Mouse (Mus musculus): ENCODE measurements around the gene Rrp1b. TPM values are rescaled to one million over a fixed set of nuclear protein-coding genes. Genes with fewer than 3 reads are reported as not detected.

The Rrp1b gene
- 51.2 and 76.6 TPM in 2 replicates for polyA plus RNA-seq (2016; fragmentation: Nextera tagmentation; extraction: Ambion mirVana)

GRCm38 (mm10) chr17:32035609-32036508, at the start of gene Rrp1b, which contains the start of gene Hsf2bp:
TSS of gene Rrp1b (plus strand) at chr17:32036100.
TSS of gene Hsf2bp (minus strand) at chr17:32036349.
- Histone ChIP-seq H3K27ac (peak within 1 kb of the TSS; percentile 93), H3K4me3 (peak within 1 kb of the TSS; percentile 93), H3K9me3 (no peaks in the 10 kb centered on the region), H3K27me3 (ENCODE audit: insufficient read depth, poor library complexity, severe bottlenecking) (no peaks in the 10 kb centered on the region), H3K36me3 (peaks cover 2% of the 10 kb centered on the region; the same call in 1 of the 2 replicates), H3K4me1 (peaks cover 28% of the 10 kb centered on the region)
- WGBS: 6% methylated on average over 52 of the region's 52 CpGs
- peak; percentile 88 for DNase-seq (ENCODE audit: low spot score)

- H3K36me3 ChIP-seq: no peaks in the 10 kb centered on the region
- no peak overlapping the region for H3K27ac ChIP-seq
- DNase-seq (ENCODE audit: low spot score): no peak
- peaks cover 26% of the 10 kb centered on the region for H3K4me1 ChIP-seq
- no peaks in the 10 kb centered on the region for H3K9me3 ChIP-seq
- WGBS: 90% methylated on average over 1 of the region's 1 CpGs
- no peaks in the 10 kb centered on the region for H3K27me3 ChIP-seq (ENCODE audit: insufficient read depth, poor library complexity, severe bottlenecking)
- H3K4me3 ChIP-seq: no peak overlapping the region
Observed at GRCm38 (mm10) chr17:31986915-31987314, 49.0 kb upstream of the Rrp1b start.

GRCm38 (mm10) chr17:31989035-31989434, 46.9 kb upstream of the Rrp1b start:
- no peak for DNase-seq (ENCODE audit: low spot score)
- H3K4me3 ChIP-seq: no peak overlapping the region
- no peak overlapping the region for H3K27ac ChIP-seq
- WGBS: 74% methylated on average over 2 of the region's 2 CpGs
- 0 out of 2 replicates have a peak, but pooled peaks cover 10% of the 10 kb centered on the region for H3K4me1 ChIP-seq
- H3K36me3 ChIP-seq: no peaks in the 10 kb centered on the region
- no peaks in the 10 kb centered on the region for H3K9me3 ChIP-seq
- H3K27me3 ChIP-seq (ENCODE audit: insufficient read depth, poor library complexity, severe bottlenecking): no peaks in the 10 kb centered on the region

GRCm38 (mm10) chr17:31992004-31992403, 43.9 kb upstream of the Rrp1b start:
- no peaks in the 10 kb centered on the region for H3K9me3 ChIP-seq
- H3K27me3 ChIP-seq (ENCODE audit: insufficient read depth, poor library complexity, severe bottlenecking): no peaks in the 10 kb centered on the region
- DNase-seq (ENCODE audit: low spot score): no peak
- WGBS: 63% methylated on average over 2 of the region's 2 CpGs
- H3K4me3 ChIP-seq: no peak overlapping the region
- H3K36me3 ChIP-seq: no peaks in the 10 kb centered on the region
- H3K27ac ChIP-seq: no peak overlapping the region
- H3K4me1 ChIP-seq: peaks cover 14% of the 10 kb centered on the region; the same call in 1 of the 2 replicates

GRCm38 (mm10) chr17:31993354-31993753, 42.5 kb upstream of the Rrp1b start:
- no peak overlapping the region for H3K4me3 ChIP-seq
- H3K9me3 ChIP-seq: no peaks in the 10 kb centered on the region
- peaks cover 14% of the 10 kb centered on the region; the same call in 1 of the 2 replicates for H3K4me1 ChIP-seq
- no peaks in the 10 kb centered on the region for H3K27me3 ChIP-seq (ENCODE audit: insufficient read depth, poor library complexity, severe bottlenecking)
- H3K36me3 ChIP-seq: no peaks in the 10 kb centered on the region
- WGBS: 65% methylated on average over 1 of the region's 1 CpGs
- H3K27ac ChIP-seq: no peak overlapping the region
- DNase-seq (ENCODE audit: low spot score): no peak

- no peaks in the 10 kb centered on the region for H3K9me3 ChIP-seq
- H3K27ac ChIP-seq: no peak overlapping the region
- H3K4me1 ChIP-seq: peaks cover 9% of the 10 kb centered on the region; the same call in 1 of the 2 replicates
- H3K27me3 ChIP-seq (ENCODE audit: insufficient read depth, poor library complexity, severe bottlenecking): no peaks in the 10 kb centered on the region
- no peaks in the 10 kb centered on the region for H3K36me3 ChIP-seq
- DNase-seq (ENCODE audit: low spot score): no peak
- no peak overlapping the region for H3K4me3 ChIP-seq
Observed at GRCm38 (mm10) chr17:31994132-31994531, 41.8 kb upstream of the Rrp1b start.

- no peak for DNase-seq (ENCODE audit: low spot score)
- WGBS: 65% methylated on average over 2 of the region's 2 CpGs
- H3K27ac ChIP-seq: no peak overlapping the region
Observed at GRCm38 (mm10) chr17:31995784-31996183, 40.1 kb upstream of the Rrp1b start.

GRCm38 (mm10) chr17:31996331-31996730, 39.6 kb upstream of the Rrp1b start:
- Histone ChIP-seq H3K27ac (no peak overlapping the region), H3K4me3 (no peak overlapping the region), H3K27me3 (ENCODE audit: insufficient read depth, poor library complexity, severe bottlenecking) (no peaks in the 10 kb centered on the region), H3K4me1 (peaks cover 9% of the 10 kb centered on the region; the same call in 1 of the 2 replicates), H3K36me3 (no peaks in the 10 kb centered on the region), H3K9me3 (no peaks in the 10 kb centered on the region)
- 68% methylated on average over 4 of the region's 4 CpGs for WGBS
- DNase-seq (ENCODE audit: low spot score): no peak

More at GRCm38 (mm10) chr17:31995784-31996183, 40.1 kb upstream of the Rrp1b start:
- Histone ChIP-seq H3K4me1 (peaks cover 9% of the 10 kb centered on the region; the same call in 1 of the 2 replicates), H3K4me3 (no peak overlapping the region), H3K36me3 (no peaks in the 10 kb centered on the region), H3K9me3 (no peaks in the 10 kb centered on the region), H3K27me3 (ENCODE audit: insufficient read depth, poor library complexity, severe bottlenecking) (no peaks in the 10 kb centered on the region)

- H3K27me3 ChIP-seq (ENCODE audit: insufficient read depth, poor library complexity, severe bottlenecking): no peaks in the 10 kb centered on the region
- H3K36me3 ChIP-seq: no peaks in the 10 kb centered on the region
- no peak overlapping the region for H3K4me3 ChIP-seq
- H3K4me1 ChIP-seq: peaks cover 5% of the 10 kb centered on the region; the same call in 1 of the 2 replicates
- no peak overlapping the region for H3K27ac ChIP-seq
- no peak for DNase-seq (ENCODE audit: low spot score)
- H3K9me3 ChIP-seq: no peaks in the 10 kb centered on the region
- WGBS: 83% methylated on average over 1 of the region's 1 CpGs
Observed at GRCm38 (mm10) chr17:31998351-31998750, 37.5 kb upstream of the Rrp1b start.

GRCm38 (mm10) chr17:32003251-32003650, 32.6 kb upstream of the Rrp1b start:
- 85% methylated on average over 3 of the region's 3 CpGs for WGBS
- Histone ChIP-seq H3K27me3 (ENCODE audit: insufficient read depth, poor library complexity, severe bottlenecking) (no peaks in the 10 kb centered on the region), H3K9me3 (no peaks in the 10 kb centered on the region), H3K4me3 (no peak overlapping the region), H3K4me1 (no peaks in the 10 kb centered on the region), H3K27ac (no peak overlapping the region), H3K36me3 (no peaks in the 10 kb centered on the region)
- no peak for DNase-seq (ENCODE audit: low spot score)

GRCm38 (mm10) chr17:32006800-32007199, 29.1 kb upstream of the Rrp1b start:
- peaks cover 4% of the 10 kb centered on the region for H3K4me1 ChIP-seq
- no peaks in the 10 kb centered on the region for H3K9me3 ChIP-seq
- H3K27ac ChIP-seq: no peak overlapping the region
- H3K36me3 ChIP-seq: no peaks in the 10 kb centered on the region
- H3K4me3 ChIP-seq: no peak overlapping the region
- DNase-seq (ENCODE audit: low spot score): no peak
- no peaks in the 10 kb centered on the region for H3K27me3 ChIP-seq (ENCODE audit: insufficient read depth, poor library complexity, severe bottlenecking)
- 80% methylated on average over 5 of the region's 5 CpGs for WGBS

- no peaks in the 10 kb centered on the region for H3K9me3 ChIP-seq
- 77% methylated on average over 6 of the region's 6 CpGs for WGBS
- peaks cover 11% of the 10 kb centered on the region for H3K4me1 ChIP-seq
- no peaks in the 10 kb centered on the region for H3K36me3 ChIP-seq
- no peak overlapping the region for H3K27ac ChIP-seq
- H3K27me3 ChIP-seq (ENCODE audit: insufficient read depth, poor library complexity, severe bottlenecking): no peaks in the 10 kb centered on the region
- DNase-seq (ENCODE audit: low spot score): no peak
- no peak overlapping the region for H3K4me3 ChIP-seq
Observed at GRCm38 (mm10) chr17:32011694-32012093, 24.2 kb upstream of the Rrp1b start.

GRCm38 (mm10) chr17:32012254-32012653, 23.6 kb upstream of the Rrp1b start:
- Histone ChIP-seq H3K4me3 (no peak overlapping the region), H3K36me3 (no peaks in the 10 kb centered on the region), H3K9me3 (no peaks in the 10 kb centered on the region), H3K4me1 (peaks cover 11% of the 10 kb centered on the region), H3K27me3 (ENCODE audit: insufficient read depth, poor library complexity, severe bottlenecking) (no peaks in the 10 kb centered on the region), H3K27ac (no peak overlapping the region)
- no peak for DNase-seq (ENCODE audit: low spot score)
- 50% methylated on average over 3 of the region's 3 CpGs for WGBS
